Mouse (Mus musculus): ENCODE results near the gene Iglon5. TPM values are rescaled to one million over a fixed set of nuclear protein-coding genes. Genes with fewer than 3 reads are reported as not detected.

Iglon5 gene
- polyA plus RNA-seq, 1 experiment: 0.23 TPM

GRCm38 (mm10) chr7:43442684-43443083, 47.2 kb downstream of the Iglon5 start:
- H3K36me3 ChIP-seq (ENCODE audit: control insufficient read depth, insufficient read depth, low read length): no peaks in the 10 kb centered on the region
- no peak for DNase-seq (ENCODE audit: low read depth in 1 of 2, low spot score in 2 of 2)
- peak overlapping the region; percentile 74; the same call in 1 of the 2 replicates for H3K4me3 ChIP-seq (ENCODE audit: extremely low read depth, insufficient read depth, insufficient read length)
- 13% methylated on average over 9 of the region's 9 CpGs for WGBS
- H3K4me1 ChIP-seq (ENCODE audit: control insufficient read depth, insufficient read depth, insufficient read length): peaks cover 3% of the 10 kb centered on the region; the same call in 1 of the 2 replicates
- no peaks in the 10 kb centered on the region for H3K27me3 ChIP-seq (ENCODE audit: control insufficient read depth, insufficient read depth, low read length)
- peak overlapping the region; percentile 78; the same call in 1 of the 2 replicates for H3K27ac ChIP-seq (ENCODE audit: insufficient read depth, low read length)
- TF ChIP-seq CTCF (IDR thresholded peaks at IDR 0.05; ENCODE audit: extremely low read depth, insufficient read depth, insufficient read length, insufficient replicate concordance) (no peak), POLR2A (IDR thresholded peaks at IDR 0.05; ENCODE audit: low read depth, low read length) (no peak)

DNA sequence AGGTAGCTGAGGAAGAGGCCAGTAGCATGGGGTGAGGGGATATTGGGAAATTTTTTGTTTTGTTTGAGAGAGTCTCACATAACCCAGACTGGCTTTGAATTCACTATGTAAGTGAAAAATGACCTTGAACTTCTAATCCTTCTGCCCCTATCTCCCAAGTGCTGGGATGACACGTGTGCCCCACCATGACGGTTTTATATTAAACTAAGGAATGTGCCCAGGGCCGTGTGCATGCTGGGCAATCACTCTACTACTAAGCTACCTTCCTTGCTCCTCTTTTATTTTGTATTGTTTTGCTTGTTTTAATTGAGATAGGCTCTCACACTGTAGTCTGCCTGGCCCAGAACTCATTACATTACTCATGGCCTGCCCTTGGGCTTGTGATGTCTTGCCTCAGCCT, 48.8 kb downstream of the Iglon5 start:
- no peaks in the 10 kb centered on the region for H3K27me3 ChIP-seq (ENCODE audit: control insufficient read depth, insufficient read depth, low read length)
- no peak overlapping the region for H3K27ac ChIP-seq (ENCODE audit: insufficient read depth, low read length)
- WGBS: 89% methylated on average over 3 of the region's 3 CpGs
- H3K36me3 ChIP-seq (ENCODE audit: control insufficient read depth, insufficient read depth, low read length): no peaks in the 10 kb centered on the region
- peaks cover 3% of the 10 kb centered on the region; the same call in 1 of the 2 replicates for H3K4me1 ChIP-seq (ENCODE audit: control insufficient read depth, insufficient read depth, insufficient read length)
- TF ChIP-seq CTCF (IDR thresholded peaks at IDR 0.05; ENCODE audit: extremely low read depth, insufficient read depth, insufficient read length, insufficient replicate concordance) (no peak), POLR2A (IDR thresholded peaks at IDR 0.05; ENCODE audit: low read depth, low read length) (no peak)
- H3K4me3 ChIP-seq (ENCODE audit: extremely low read depth, insufficient read depth, insufficient read length): no peak overlapping the region
- no peak for DNase-seq (ENCODE audit: low read depth in 1 of 2, low spot score in 2 of 2)

- H3K4me1 ChIP-seq (ENCODE audit: control insufficient read depth, insufficient read depth, insufficient read length): peaks cover 3% of the 10 kb centered on the region; the same call in 1 of the 2 replicates
- H3K27me3 ChIP-seq (ENCODE audit: control insufficient read depth, insufficient read depth, low read length): no peaks in the 10 kb centered on the region
- no peak for DNase-seq (ENCODE audit: low read depth in 1 of 2, low spot score in 2 of 2)
- TF ChIP-seq POLR2A (IDR thresholded peaks at IDR 0.05; ENCODE audit: low read depth, low read length) (no peak), CTCF (IDR thresholded peaks at IDR 0.05; ENCODE audit: extremely low read depth, insufficient read depth, insufficient read length, insufficient replicate concordance) (no peak)
- no peaks in the 10 kb centered on the region for H3K36me3 ChIP-seq (ENCODE audit: control insufficient read depth, insufficient read depth, low read length)
- H3K4me3 ChIP-seq (ENCODE audit: extremely low read depth, insufficient read depth, insufficient read length): no peak within 1 kb of the TSS
- peak within 1 kb of the TSS; percentile 40 for H3K27ac ChIP-seq (ENCODE audit: insufficient read depth, low read length)
- whole genome bisulfite sequencing: 87% methylated on average over 6 of the region's 6 CpGs
Measured at GRCm38 (mm10) chr7:43440482-43440881, 49.4 kb downstream of the Iglon5 start, which contains the start of gene Cldnd2. Gene Cldnd2 (plus strand): TSS chr7:43440782.

DNA sequence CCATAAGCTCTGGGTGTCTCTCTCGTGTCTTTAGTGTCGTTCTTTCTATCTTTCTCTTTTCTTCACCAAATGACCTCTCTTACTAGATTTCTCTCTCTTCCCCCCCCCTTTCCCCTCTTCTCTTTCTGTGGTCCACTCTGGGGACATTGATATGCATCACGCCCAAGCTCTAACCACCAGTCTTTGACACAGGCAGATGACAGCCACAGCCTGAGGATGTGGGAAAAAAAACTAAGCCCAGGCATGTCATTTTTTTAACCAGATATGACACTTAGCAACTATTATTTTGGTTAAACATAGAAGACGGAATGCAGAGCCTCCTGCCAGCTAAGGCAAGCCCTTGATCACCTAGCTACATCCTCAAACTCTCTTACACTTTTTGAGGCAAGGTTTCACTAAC, 51.3 kb downstream of the Iglon5 start:
- H3K27ac ChIP-seq (ENCODE audit: insufficient read depth, low read length): peak overlapping the region; percentile 48
- no peak for TF ChIP-seq POLR2A (IDR thresholded peaks at IDR 0.05; ENCODE audit: low read depth, low read length)
- no peak for TF ChIP-seq CTCF (IDR thresholded peaks at IDR 0.05; ENCODE audit: extremely low read depth, insufficient read depth, insufficient read length, insufficient replicate concordance)
- peaks cover 3% of the 10 kb centered on the region; the same call in 1 of the 2 replicates for H3K4me1 ChIP-seq (ENCODE audit: control insufficient read depth, insufficient read depth, insufficient read length)
- H3K27me3 ChIP-seq (ENCODE audit: control insufficient read depth, insufficient read depth, low read length): no peaks in the 10 kb centered on the region
- WGBS: 23% methylated on average over 4 of the region's 4 CpGs
- H3K4me3 ChIP-seq (ENCODE audit: extremely low read depth, insufficient read depth, insufficient read length): peak overlapping the region; percentile 50; the same call in 1 of the 2 replicates
- no peaks in the 10 kb centered on the region for H3K36me3 ChIP-seq (ENCODE audit: control insufficient read depth, insufficient read depth, low read length)
- DNase-seq (ENCODE audit: low read depth in 1 of 2, low spot score in 2 of 2): no peak

DNA sequence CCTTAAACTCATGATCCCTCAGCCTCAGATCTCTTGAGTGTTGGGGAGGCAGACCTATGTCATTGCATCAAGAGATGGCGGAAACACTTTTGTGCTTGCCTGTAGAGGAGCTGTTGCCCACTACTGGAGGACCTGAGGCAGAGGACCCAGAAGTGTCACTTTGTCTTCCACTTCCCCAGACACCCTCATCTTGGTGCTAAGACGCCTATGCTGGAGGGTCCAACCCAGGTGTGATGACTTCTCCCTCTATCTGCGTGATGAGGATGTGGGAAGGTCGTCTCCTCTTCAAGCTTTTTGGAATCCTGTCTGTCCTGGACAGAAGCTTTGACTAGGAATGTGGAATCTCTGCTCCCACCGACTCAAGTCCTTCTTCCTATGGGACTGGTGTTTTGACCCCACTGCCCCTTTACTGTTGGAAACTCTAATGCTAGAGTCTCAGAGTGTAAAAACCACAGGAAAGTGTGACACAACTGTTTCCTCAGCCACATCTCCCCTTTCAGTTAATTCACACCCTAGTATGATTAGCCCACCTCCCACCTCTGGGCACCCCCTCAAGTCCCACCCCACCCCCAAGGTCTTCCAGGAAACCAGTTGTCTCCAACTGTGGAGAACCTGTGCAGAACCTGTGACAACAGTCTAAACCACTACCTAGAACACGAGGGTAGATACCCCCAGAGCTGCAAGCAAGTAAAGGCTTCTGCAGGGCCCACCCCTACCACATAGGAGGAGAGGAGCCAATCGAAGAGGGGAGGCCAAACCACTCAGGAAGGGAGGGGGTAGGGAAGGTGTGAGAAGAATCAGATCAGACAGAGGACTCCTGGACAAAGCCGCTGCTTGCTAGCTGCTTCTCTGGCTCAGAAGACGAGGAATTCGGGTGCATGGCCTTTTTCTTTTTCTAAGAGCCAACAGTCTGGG, 53.3 kb downstream of the Iglon5 start, which contains the start of gene Nkg7:
Gene Nkg7, plus strand, starts transcription at position 733 of the 915 bp plus-strand sequence.
- Histone ChIP-seq H3K27me3 (ENCODE audit: control insufficient read depth, insufficient read depth, low read length) (no peaks in the 10 kb centered on the region), H3K27ac (ENCODE audit: insufficient read depth, low read length) (peak within 1 kb of the TSS; percentile 71), H3K4me1 (ENCODE audit: control insufficient read depth, insufficient read depth, insufficient read length) (no peaks in the 10 kb centered on the region), H3K4me3 (ENCODE audit: extremely low read depth, insufficient read depth, insufficient read length) (peak within 1 kb of the TSS; percentile 50), H3K36me3 (ENCODE audit: control insufficient read depth, insufficient read depth, low read length) (no peaks in the 10 kb centered on the region)
- TF ChIP-seq POLR2A (IDR thresholded peaks at IDR 0.05; ENCODE audit: low read depth, low read length) (no peak), CTCF (IDR thresholded peaks at IDR 0.05; ENCODE audit: extremely low read depth, insufficient read depth, insufficient read length, insufficient replicate concordance) (no peak)
- 38% methylated on average over 10 of the region's 10 CpGs for WGBS
- peak in 1 of 2 experiments; percentile 15 for DNase-seq (ENCODE audit: low read depth in 1 of 2, low spot score in 2 of 2)

DNA sequence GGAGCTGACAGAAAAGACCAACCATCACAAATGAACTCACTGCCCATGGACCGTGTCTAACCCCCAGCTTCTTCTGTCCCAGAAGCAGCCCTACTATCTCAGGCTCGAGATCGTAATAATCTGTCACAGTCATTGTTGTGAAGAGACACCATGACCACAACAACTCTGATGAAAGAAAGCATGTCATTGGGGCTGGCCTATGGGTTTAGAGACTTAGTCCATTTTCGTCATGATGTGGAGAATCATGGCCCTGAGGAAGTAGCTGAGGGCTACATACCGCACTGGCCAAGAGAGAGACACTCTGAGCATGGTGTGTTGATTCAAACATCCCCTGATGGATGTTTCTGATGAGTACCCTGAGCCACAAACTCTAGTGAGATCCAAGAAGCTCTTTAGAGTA, 55.2 kb downstream of the Iglon5 start:
- no peak overlapping the region for H3K27ac ChIP-seq (ENCODE audit: insufficient read depth, low read length)
- DNase-seq (ENCODE audit: low read depth in 1 of 2, low spot score in 2 of 2): no peak
- H3K4me3 ChIP-seq (ENCODE audit: extremely low read depth, insufficient read depth, insufficient read length): no peak overlapping the region
- no peaks in the 10 kb centered on the region for H3K4me1 ChIP-seq (ENCODE audit: control insufficient read depth, insufficient read depth, insufficient read length)
- H3K27me3 ChIP-seq (ENCODE audit: control insufficient read depth, insufficient read depth, low read length): no peaks in the 10 kb centered on the region
- no peaks in the 10 kb centered on the region for H3K36me3 ChIP-seq (ENCODE audit: control insufficient read depth, insufficient read depth, low read length)
- 94% methylated on average over 5 of the region's 5 CpGs for WGBS
- no peak for TF ChIP-seq CTCF (IDR thresholded peaks at IDR 0.05; ENCODE audit: extremely low read depth, insufficient read depth, insufficient read length, insufficient replicate concordance)
- TF ChIP-seq POLR2A (IDR thresholded peaks at IDR 0.05; ENCODE audit: low read depth, low read length): no peak

Data from spleen, adult 2 months (tissue).